Mouse (Mus musculus) erythroblast, embryonic 14.5 days (primary cell): ENCODE results near the gene Nup43. TPM values are rescaled to one million over a fixed set of nuclear protein-coding genes. Genes with fewer than 3 reads are reported as not detected.

ENCODE experiments used
- H3K27me3 ChIP-seq: 2 replicates; pipeline ENCODE4 v1.6.1; 2012; ENCODE audit warnings: inconsistent platforms; ENCODE audit not compliant: control insufficient read depth
- H3K36me3 ChIP-seq: 2 replicates; pipeline ENCODE4 v1.6.1; 2012; ENCODE audit warnings: mild to moderate bottlenecking, inconsistent platforms; ENCODE audit not compliant: control insufficient read depth
- H3K4me1 ChIP-seq: 2 replicates; pipeline ENCODE4 v1.6.1; 2012; ENCODE audit warnings: inconsistent platforms; ENCODE audit not compliant: control insufficient read depth
- H3K4me3 ChIP-seq: replicated peaks from 2 replicates; pipeline ENCODE3; 2012; ENCODE audit warnings: moderate library complexity, mild to moderate bottlenecking, inconsistent platforms
- H3K9me3 ChIP-seq: 2 replicates; pipeline ENCODE4 v1.6.1; 2012; ENCODE audit warnings: low read length, inconsistent platforms, mixed read lengths; ENCODE audit not compliant: control insufficient read depth
- GATA1 ChIP-seq: IDR thresholded peaks from 2 replicates; pipeline ENCODE4 v1.6.1; 2012; ENCODE audit warnings: low read length, inconsistent platforms, mixed read lengths
- TAL1 ChIP-seq: IDR thresholded peaks from 3 replicates; pipeline ENCODE4 v1.6.1; 2012; ENCODE audit warnings: low read length, inconsistent platforms, mixed read lengths
- polyA plus RNA-seq: library from polyadenylated mRNA; stranded (reverse); fragments of >175 nt; gene quantifications from 2 replicates; pipeline ENCODE4 v1.2.3, GENCODE M21; 2012

Nup43 gene
- polyA plus RNA-seq, 1 experiment: 0.03 TPM

GRCm38 (mm10) chr10:7725751-7726500 is 58.6 kb downstream of the Nup43 start, which contains the start of gene Katna1:
Gene Katna1, plus strand, starts transcription at chr10:7726000.
- Histone ChIP-seq H3K9me3 (no peaks in the 10 kb centered on the region), H3K36me3 (no peaks in the 10 kb centered on the region), H3K4me3 (peak within 1 kb of the TSS; percentile 63), H3K27me3 (no peaks in the 10 kb centered on the region), H3K4me1 (peaks cover 19% of the 10 kb centered on the region)
- TF ChIP-seq TAL1: no peak
- TF ChIP-seq GATA1: no peak

- Histone ChIP-seq H3K36me3 (no peaks in the 10 kb centered on the region), H3K9me3 (no peaks in the 10 kb centered on the region), H3K4me1 (peaks cover 19% of the 10 kb centered on the region), H3K4me3 (peak overlapping the region; percentile 63), H3K27me3 (no peaks in the 10 kb centered on the region)
- TF ChIP-seq GATA1: no peak
- no peak for TF ChIP-seq TAL1
Measured at GRCm38 (mm10) chr10:7726501-7726812, 59.2 kb downstream of the Nup43 start.

GRCm38 (mm10) chr10:7727011-7727410 is 59.7 kb downstream of the Nup43 start:
- H3K9me3 ChIP-seq: no peaks in the 10 kb centered on the region
- H3K36me3 ChIP-seq: no peaks in the 10 kb centered on the region
- TF ChIP-seq GATA1 (no peak), TAL1 (no peak)
- H3K27me3 ChIP-seq: no peaks in the 10 kb centered on the region
- H3K4me3 ChIP-seq: peak overlapping the region; percentile 63
- peaks cover 19% of the 10 kb centered on the region for H3K4me1 ChIP-seq

Other genes starting within 250 kb of the Nup43 start
- not detected in 2 replicates for gene Ulbp1, start 193.9 kb upstream of the Nup43 start, polyA plus RNA-seq
- gene Lrp11, start 77.7 kb upstream of the Nup43 start, polyA plus RNA-seq: not detected in 2 replicates
- 8.2 and 8.5 TPM in 2 replicates for gene Pcmt1, start 13.6 kb downstream of the Nup43 start, polyA plus RNA-seq
- gene Lats1, start 13.7 kb downstream of the Nup43 start, polyA plus RNA-seq: 0.15 and 0.16 TPM in 2 replicates
- 0.19 and 0.23 TPM in 2 replicates for gene Katna1, start 58.5 kb downstream of the Nup43 start, polyA plus RNA-seq
- gene Ginm1, start 125.3 kb downstream of the Nup43 start, polyA plus RNA-seq: 1.3 and 1.4 TPM in 2 replicates
- gene Ppil4, start 125.4 kb downstream of the Nup43 start, polyA plus RNA-seq: 0.38 and 0.91 TPM in 2 replicates
- gene Zc3h12d, start 165.0 kb downstream of the Nup43 start, polyA plus RNA-seq: not detected in 2 replicates